Mouse (Mus musculus) midbrain, embryonic 12.5 days (tissue): ENCODE data around the gene Prkd1. TPM values are rescaled to one million over a fixed set of nuclear protein-coding genes. Genes with fewer than 3 reads are reported as not detected.

Experiments used
- ATAC-seq: fragments of 200-750 bp; cut with Nextera tagmentation; 2 replicates; pipeline ENCODE4 v1.8.0; 2017; ENCODE audit warnings: low read depth, moderate TSS enrichment, moderate library complexity; ENCODE audit not compliant: low FRiP score
- H3K27ac ChIP-seq: fragments of 300-500 bp; sonication (generic); replicated peaks from 2 replicates; pipeline ENCODE4 v1.5.1; 2016; ENCODE audit warnings: mild to moderate bottlenecking
- H3K27me3 ChIP-seq: fragments of 300-500 bp; sonication (generic); 2 replicates; pipeline ENCODE4 v1.6.1; 2016; ENCODE audit warnings: mild to moderate bottlenecking
- H3K36me3 ChIP-seq: fragments of 300-500 bp; sonication (generic); 2 replicates; pipeline ENCODE4 v1.6.1; 2016
- H3K4me1 ChIP-seq: fragments of 300-500 bp; sonication (generic); 2 replicates; pipeline ENCODE4 v1.6.1; 2016
- H3K4me2 ChIP-seq: fragments of 300-500 bp; sonication (generic); replicated peaks from 2 replicates; pipeline ENCODE4 v1.6.1; 2016; ENCODE audit warnings: mild to moderate bottlenecking, moderate library complexity
- H3K4me3 ChIP-seq: fragments of 300-500 bp; sonication (generic); 2 replicates; pipeline ENCODE4 v1.5.1; 2016; ENCODE audit warnings: mild to moderate bottlenecking
- H3K9ac ChIP-seq: fragments of 300-500 bp; sonication (generic); replicated peaks from 2 replicates; pipeline ENCODE4 v1.6.1; 2016; ENCODE audit warnings: mild to moderate bottlenecking, moderate library complexity
- H3K9me3 ChIP-seq: fragments of 300-500 bp; sonication (generic); 2 replicates; pipeline ENCODE4 v1.6.1; 2016; ENCODE audit warnings: mild to moderate bottlenecking
- WGBS: fragments of 180-500 bp; shearing (Covaris S2); methylation state at CpG from one replicate; pipeline ENCODE4 v1.1.7; 2016; 5-methylcytosine and 5-hydroxymethylcytosine counted together
- polyA plus RNA-seq: library from polyadenylated mRNA; unstranded; fragments of >200 nt; fragmentation: Nextera tagmentation; extraction: Ambion mirVana; gene quantifications from 2 replicates; pipeline ENCODE4 v1.2.1, GENCODE M21; 2016

The Prkd1 gene
- polyA plus RNA-seq, 1 experiment from 2014 or later = 4.9 TPM

DNA sequence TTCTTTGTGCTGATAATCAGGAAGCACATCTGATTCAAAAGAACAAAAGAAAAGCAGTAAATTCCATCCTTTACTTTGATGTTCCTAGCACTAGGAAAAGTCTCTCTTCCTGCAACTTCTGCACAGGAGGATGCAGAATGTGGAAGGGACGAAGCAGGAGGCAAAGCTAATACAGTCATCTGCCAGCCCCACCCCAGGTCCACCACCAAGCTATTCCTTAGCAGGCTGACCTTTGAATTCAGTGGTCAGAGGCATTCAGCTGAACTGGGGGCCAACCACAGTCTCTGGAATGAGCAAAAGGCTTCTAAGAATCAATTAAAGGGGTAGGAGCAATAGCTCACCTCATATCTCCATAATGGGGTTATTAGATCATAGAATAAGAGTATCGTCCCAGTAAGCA, 140.1 kb downstream of the Prkd1 start:
- Histone ChIP-seq H3K27ac (no peak overlapping the region), H3K27me3 (no peaks in the 10 kb centered on the region), H3K4me3 (no peak overlapping the region), H3K4me1 (no peaks in the 10 kb centered on the region), H3K9ac (no peak overlapping the region), H3K9me3 (no peaks in the 10 kb centered on the region), H3K4me2 (no peak overlapping the region), H3K36me3 (no peaks in the 10 kb centered on the region)
- no peak for ATAC-seq
- 62% methylated on average over 2 of the region's 2 CpGs for WGBS

- H3K9ac ChIP-seq = no peak overlapping the region
- WGBS = 55% methylated on average over 3 of the region's 3 CpGs
- ATAC-seq = no peak
Measured at GRCm38 (mm10) chr12:50499796-50500504, 148.9 kb downstream of the Prkd1 start.

GRCm38 (mm10) chr12:50496006-50496405, 152.9 kb downstream of the Prkd1 start:
- no peak overlapping the region for H3K4me2 ChIP-seq
- H3K4me1 ChIP-seq = peaks cover 11% of the 10 kb centered on the region; the same call in 1 of the 2 replicates

More at GRCm38 (mm10) chr12:50499796-50500504, 148.9 kb downstream of the Prkd1 start:
- Histone ChIP-seq H3K36me3 (no peaks in the 10 kb centered on the region), H3K4me2 (no peak overlapping the region), H3K27ac (no peak overlapping the region), H3K9me3 (no peaks in the 10 kb centered on the region), H3K27me3 (no peaks in the 10 kb centered on the region), H3K4me3 (no peak overlapping the region), H3K4me1 (peaks cover 11% of the 10 kb centered on the region; the same call in 1 of the 2 replicates)

DNA sequence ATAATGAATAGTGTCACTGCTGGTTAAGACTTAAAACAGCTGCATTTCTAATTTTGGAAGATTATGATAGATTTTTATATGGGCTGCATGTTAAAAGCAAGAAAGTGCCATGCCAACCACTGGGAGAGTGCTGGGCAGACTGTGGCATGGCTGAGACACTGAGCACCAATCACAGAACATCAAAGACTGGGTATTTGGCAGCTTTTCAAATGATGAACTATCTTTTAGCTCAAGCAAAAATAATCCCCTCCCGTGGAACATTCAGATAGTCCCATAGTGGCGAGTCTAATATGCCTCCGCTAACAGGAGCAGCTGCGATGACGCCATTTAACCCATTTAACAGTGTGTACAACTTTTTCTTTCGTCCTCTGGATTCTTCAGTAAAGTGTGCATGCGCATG, 169.1 kb downstream of the Prkd1 start:
- WGBS = 86% methylated on average over 7 of the region's 7 CpGs
- Histone ChIP-seq H3K4me3 (no peak overlapping the region), H3K36me3 (no peaks in the 10 kb centered on the region), H3K9ac (no peak overlapping the region), H3K27me3 (no peaks in the 10 kb centered on the region), H3K27ac (no peak overlapping the region), H3K4me1 (peaks cover 4% of the 10 kb centered on the region; the same call in 1 of the 2 replicates), H3K4me2 (no peak overlapping the region), H3K9me3 (no peaks in the 10 kb centered on the region)
- 0 out of 2 replicates have a peak, but pooled peaks have one; percentile 27 for ATAC-seq

More at GRCm38 (mm10) chr12:50496006-50496405, 152.9 kb downstream of the Prkd1 start:
- H3K27me3 ChIP-seq = no peaks in the 10 kb centered on the region
- 87% methylated on average over 3 of the region's 3 CpGs for WGBS
- H3K36me3 ChIP-seq = no peaks in the 10 kb centered on the region
- no peak for ATAC-seq
- no peak overlapping the region for H3K4me3 ChIP-seq
- no peaks in the 10 kb centered on the region for H3K9me3 ChIP-seq
- H3K9ac ChIP-seq = no peak overlapping the region
- no peak overlapping the region for H3K27ac ChIP-seq

DNA sequence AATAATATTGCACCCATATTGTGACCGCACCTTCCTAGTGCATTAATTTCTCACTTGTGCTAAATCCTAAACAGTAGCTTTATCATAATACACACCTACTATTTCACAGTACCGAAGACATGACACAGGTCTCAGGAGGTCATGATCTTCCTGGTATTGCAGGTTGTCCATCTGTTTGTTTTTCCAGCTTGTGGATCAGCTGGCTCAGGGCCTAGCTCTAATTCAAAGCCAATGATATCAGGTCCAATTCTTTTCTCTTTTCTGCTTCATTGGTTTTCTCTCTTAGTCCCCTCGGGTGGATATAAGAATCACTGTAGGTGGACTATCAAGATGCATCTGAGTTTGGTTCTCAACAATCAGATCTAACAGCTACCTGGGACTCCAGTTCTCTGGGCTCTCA, 191.7 kb downstream of the Prkd1 start:
- 91% methylated on average over 3 of the region's 3 CpGs for whole genome bisulfite sequencing
- no peaks in the 10 kb centered on the region for H3K36me3 ChIP-seq

GRCm38 (mm10) chr12:50451761-50452160, 197.1 kb downstream of the Prkd1 start:
- no peak overlapping the region for H3K9ac ChIP-seq
- H3K9me3 ChIP-seq = no peaks in the 10 kb centered on the region
- no peaks in the 10 kb centered on the region for H3K27me3 ChIP-seq
- no peak for ATAC-seq
- H3K4me3 ChIP-seq = no peak overlapping the region
- H3K4me2 ChIP-seq = no peak overlapping the region
- H3K27ac ChIP-seq = no peak overlapping the region
- no peaks in the 10 kb centered on the region for H3K4me1 ChIP-seq
- H3K36me3 ChIP-seq = no peaks in the 10 kb centered on the region
- 95% methylated on average over 3 of the region's 3 CpGs for WGBS

More for the DNA sequence above, 191.7 kb downstream of the Prkd1 start:
- no peak overlapping the region for H3K27ac ChIP-seq
- no peak overlapping the region for H3K4me2 ChIP-seq
- no peak overlapping the region for H3K9ac ChIP-seq
- no peaks in the 10 kb centered on the region for H3K27me3 ChIP-seq
- H3K4me3 ChIP-seq = no peak overlapping the region
- no peaks in the 10 kb centered on the region for H3K9me3 ChIP-seq
- no peaks in the 10 kb centered on the region for H3K4me1 ChIP-seq
- no peak for ATAC-seq

DNA sequence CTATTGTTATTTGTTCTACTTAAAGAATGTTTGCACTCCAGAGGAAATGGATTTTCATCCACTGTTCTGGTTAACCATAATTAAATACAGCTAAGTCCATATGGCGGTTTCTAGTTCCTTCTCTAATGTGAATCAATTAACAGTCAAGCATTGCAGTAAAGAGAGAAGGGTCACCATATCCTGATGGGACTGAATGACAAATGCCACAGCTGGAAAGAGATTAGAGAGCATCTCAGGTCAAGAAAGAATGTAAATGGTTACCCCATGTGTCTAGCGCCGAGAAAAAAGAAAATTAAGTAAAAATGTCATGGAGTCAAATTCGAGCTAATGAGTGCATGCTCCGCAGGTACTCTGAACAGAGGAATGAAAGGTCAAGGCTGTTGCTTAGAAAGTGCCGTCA, 212.2 kb downstream of the Prkd1 start:
- Histone ChIP-seq H3K9ac (no peak overlapping the region), H3K9me3 (no peaks in the 10 kb centered on the region), H3K27me3 (no peaks in the 10 kb centered on the region), H3K4me2 (no peak overlapping the region), H3K4me3 (no peak overlapping the region), H3K27ac (no peak overlapping the region), H3K36me3 (no peaks in the 10 kb centered on the region), H3K4me1 (no peaks in the 10 kb centered on the region; the same call in 1 of the 2 replicates)
- 69% methylated on average over 6 of the region's 6 CpGs for WGBS
- no peak for ATAC-seq

- no peaks in the 10 kb centered on the region for H3K9me3 ChIP-seq
- H3K36me3 ChIP-seq = no peaks in the 10 kb centered on the region
- H3K4me3 ChIP-seq = no peak overlapping the region
- WGBS = 63% methylated on average over 5 of the region's 5 CpGs
- H3K27me3 ChIP-seq = no peaks in the 10 kb centered on the region
- H3K27ac ChIP-seq = no peak overlapping the region
- no peak overlapping the region for H3K9ac ChIP-seq
- no peaks in the 10 kb centered on the region for H3K4me1 ChIP-seq
- no peak overlapping the region for H3K4me2 ChIP-seq
- no peak for ATAC-seq
Measured at GRCm38 (mm10) chr12:50430129-50430703, 218.7 kb downstream of the Prkd1 start.

DNA sequence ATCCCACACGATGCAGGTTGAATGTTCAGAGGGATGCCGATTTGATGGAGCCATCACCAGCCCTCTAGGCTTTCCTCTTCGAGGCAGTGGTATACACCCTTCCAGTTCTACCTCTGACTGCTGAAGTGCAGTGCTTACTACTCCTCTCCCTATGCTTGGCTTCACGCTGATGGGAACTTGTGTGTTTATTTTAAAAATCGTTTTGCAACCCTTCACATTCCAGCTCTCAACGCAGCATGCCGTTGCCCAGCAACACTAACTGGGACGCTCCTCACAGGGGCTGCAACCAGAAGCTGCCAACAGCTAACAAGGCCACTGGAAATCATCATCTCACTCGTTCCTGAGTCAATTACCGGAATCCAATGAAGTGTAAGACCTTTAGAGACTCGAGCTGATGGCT, 296.5 kb downstream of the Prkd1 start:
- Histone ChIP-seq H3K9ac (no peak overlapping the region), H3K9me3 (no peaks in the 10 kb centered on the region), H3K4me3 (no peak overlapping the region), H3K4me2 (no peak overlapping the region), H3K27ac (no peak overlapping the region), H3K36me3 (no peaks in the 10 kb centered on the region), H3K27me3 (no peaks in the 10 kb centered on the region), H3K4me1 (peaks cover 6% of the 10 kb centered on the region; the same call in 1 of the 2 replicates)
- ATAC-seq = no peak
- WGBS = 59% methylated on average over 11 of the region's 11 CpGs

DNA sequence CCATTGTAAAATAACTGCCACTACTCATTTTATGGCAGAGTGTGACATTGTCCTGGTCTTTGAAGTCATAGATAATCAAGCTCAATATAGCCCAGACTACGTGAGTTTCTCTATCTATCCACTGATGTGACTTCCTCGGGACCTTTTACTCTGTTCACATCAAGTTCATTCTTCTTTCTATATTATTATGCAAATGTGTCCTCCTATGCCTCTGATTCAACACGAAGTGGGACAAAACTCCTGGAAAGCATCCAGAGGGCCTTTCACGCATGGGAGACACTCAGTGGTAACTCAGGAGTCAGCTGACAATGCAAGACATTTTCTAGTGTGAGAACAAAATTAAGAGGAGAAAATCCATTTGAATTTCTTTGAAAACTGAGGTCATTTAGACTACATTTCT, 315.7 kb downstream of the Prkd1 start:
- ATAC-seq = peak; percentile 58; the same call in 1 of the 2 replicates
- H3K4me3 ChIP-seq = no peak overlapping the region
- H3K27ac ChIP-seq = no peak overlapping the region
- 0 out of 2 replicates have a peak, but pooled peaks cover 3% of the 10 kb centered on the region for H3K4me1 ChIP-seq
- 14% methylated on average over 4 of the region's 4 CpGs for WGBS
- H3K27me3 ChIP-seq = no peaks in the 10 kb centered on the region
- H3K4me2 ChIP-seq = no peak overlapping the region
- no peak overlapping the region for H3K9ac ChIP-seq
- H3K9me3 ChIP-seq = no peaks in the 10 kb centered on the region
- no peaks in the 10 kb centered on the region for H3K36me3 ChIP-seq

GRCm38 (mm10) chr12:50314634-50315033, 334.3 kb downstream of the Prkd1 start:
- H3K4me3 ChIP-seq = no peak overlapping the region
- peak; percentile 52; the same call in 1 of the 2 replicates for ATAC-seq
- H3K36me3 ChIP-seq = no peaks in the 10 kb centered on the region
- H3K27me3 ChIP-seq = no peaks in the 10 kb centered on the region
- H3K4me2 ChIP-seq = no peak overlapping the region
- no peaks in the 10 kb centered on the region for H3K4me1 ChIP-seq
- H3K27ac ChIP-seq = no peak overlapping the region
- H3K9ac ChIP-seq = no peak overlapping the region
- H3K9me3 ChIP-seq = no peaks in the 10 kb centered on the region

GRCm38 (mm10) chr12:50309276-50309675, 339.6 kb downstream of the Prkd1 start:
- H3K9ac ChIP-seq = no peak overlapping the region
- H3K4me1 ChIP-seq = no peaks in the 10 kb centered on the region
- no peak overlapping the region for H3K4me2 ChIP-seq
- H3K27ac ChIP-seq = no peak overlapping the region
- no peaks in the 10 kb centered on the region for H3K36me3 ChIP-seq
- no peaks in the 10 kb centered on the region for H3K9me3 ChIP-seq
- ATAC-seq = no peak
- no peaks in the 10 kb centered on the region for H3K27me3 ChIP-seq
- H3K4me3 ChIP-seq = no peak overlapping the region
- 73% methylated on average over 3 of the region's 3 CpGs for WGBS
